8 mouse cellular contexts compared by ENCODE assay signal in genomic region chr11:88583866-88584265, GRCm38 (mm10).
A peak's percentile ranks its signal among the peaks of the same experiment; 100 is the strongest.
DNase-seq lines count a peak whose midpoint lies in the region; ATAC-seq and TF ChIP-seq lines count a peak whose summit lies in the region.
"Had no signal": no experiment of that assay in that cellular context is flagged by ENCODE, and none has a peak within 500 bp of the region (broad histone marks: within the 10 kb centered on the region; RNA-seq: fewer than 3 reads in every experiment).

No protein-coding gene starts in this region.

- no peak overlapping the region for H3K4me3 ChIP-seq in liver, embryonic 11.5 days (ENCODE audit: low read depth, low read length)
- no peak overlapping the region for H3K4me3 ChIP-seq in liver, embryonic 12.5 days
- H3K4me3 ChIP-seq in embryonic fibroblast, embryonic 13.5 days (ENCODE audit: insufficient read depth, low read length) = no peak overlapping the region
- no peak overlapping the region for H3K4me3 ChIP-seq in intestine, embryonic 15.5 days (replicated peaks)
- no peak overlapping the region for H3K4me3 ChIP-seq in olfactory bulb, adult 2 months (ENCODE audit: insufficient read depth, low read depth, low read length)

- 0 out of 2 replicates have a peak overlapping the region, but pooled peaks have one; percentile 13 for H3K27ac ChIP-seq in liver, embryonic 11.5 days (ENCODE audit: low read depth, low read length)
- no peak overlapping the region for H3K27ac ChIP-seq in liver, embryonic 12.5 days
- 0 out of 2 replicates have a peak overlapping the region, but pooled peaks have one; percentile 3 for H3K27ac ChIP-seq in embryonic fibroblast, embryonic 13.5 days (ENCODE audit: insufficient read depth, low read length)
- H3K27ac ChIP-seq in intestine, embryonic 15.5 days = peak overlapping the region; percentile 77
- H3K27ac ChIP-seq in olfactory bulb, adult 2 months (ENCODE audit: insufficient read depth, low read depth, low read length) = peak overlapping the region; percentile 52

- H3K9ac ChIP-seq in liver, embryonic 11.5 days (ENCODE audit: low read depth, low read length) = no peak overlapping the region
- H3K9ac ChIP-seq in liver, embryonic 12.5 days = no peak overlapping the region
- H3K9ac ChIP-seq in intestine, embryonic 15.5 days = no peak overlapping the region

- no peak for TF ChIP-seq POLR2A in embryonic fibroblast, embryonic 13.5 days (IDR thresholded peaks at IDR 0.05; ENCODE audit: low read depth, low read length)
- TF ChIP-seq POLR2A in olfactory bulb, adult 2 months (IDR thresholded peaks at IDR 0.05; ENCODE audit: insufficient read depth, low read depth, low read length) = no peak

- no peak overlapping the region for H3K4me2 ChIP-seq in liver, embryonic 11.5 days
- H3K4me2 ChIP-seq in liver, embryonic 12.5 days = no peak overlapping the region
- no peak overlapping the region for H3K4me2 ChIP-seq in intestine, embryonic 15.5 days (replicated peaks)

- H3K36me3 ChIP-seq in liver, embryonic 11.5 days (ENCODE audit: control insufficient read depth, insufficient read depth, low read length) = no peaks in the 10 kb centered on the region
- H3K36me3 ChIP-seq in liver, embryonic 12.5 days = peaks cover 9% of the 10 kb centered on the region; the same call in 1 of the 2 replicates
- H3K36me3 ChIP-seq in intestine, embryonic 15.5 days = no peaks in the 10 kb centered on the region

- DNase-seq in liver, embryonic 11.5 days (ENCODE audit: low spot score) = no peak
- DNase-seq in cerebellum, postnatal 14 days = no peak
- no peak for DNase-seq in layer of hippocampus, adult 9-10 months (ENCODE audit: low spot score)
- DNase-seq: lung, adult 18-20 months had no signal

- H3K27me3 ChIP-seq in liver, embryonic 11.5 days (replicated peaks; ENCODE audit: control insufficient read depth, insufficient read depth, low read length) = no peaks in the 10 kb centered on the region
- H3K27me3 ChIP-seq in liver, embryonic 12.5 days (replicated peaks) = no peaks in the 10 kb centered on the region
- no peaks in the 10 kb centered on the region for H3K27me3 ChIP-seq in intestine, embryonic 15.5 days (replicated peaks)

- peaks cover 35% of the 10 kb centered on the region for H3K4me1 ChIP-seq in liver, embryonic 11.5 days (replicated peaks; ENCODE audit: control insufficient read depth, insufficient read depth, low read length)
- peaks cover 44% of the 10 kb centered on the region for H3K4me1 ChIP-seq in liver, embryonic 12.5 days
- peaks cover 15% of the 10 kb centered on the region for H3K4me1 ChIP-seq in embryonic fibroblast, embryonic 13.5 days (ENCODE audit: control insufficient read depth, insufficient read depth, low read length)
- peaks cover 50% of the 10 kb centered on the region for H3K4me1 ChIP-seq in intestine, embryonic 15.5 days (replicated peaks)
- H3K4me1 ChIP-seq in olfactory bulb, adult 2 months (ENCODE audit: control insufficient read depth, insufficient read depth, low read length) = peaks cover 39% of the 10 kb centered on the region

- H3K9me3 ChIP-seq in liver, embryonic 11.5 days (ENCODE audit: control insufficient read depth, low read length) = no peaks in the 10 kb centered on the region
- no peaks in the 10 kb centered on the region for H3K9me3 ChIP-seq in liver, embryonic 12.5 days (replicated peaks)
- no peaks in the 10 kb centered on the region for H3K9me3 ChIP-seq in intestine, embryonic 15.5 days

- no peak for ATAC-seq in liver, embryonic 11.5 days (replicated peaks; ENCODE audit: low FRiP score)
- ATAC-seq in liver, embryonic 12.5 days = no peak
- no peak; the same call in 1 of the 2 replicates for ATAC-seq in intestine, embryonic 15.5 days

- WGBS in liver, embryonic 11.5 days = 51% methylated on average over 6 of the region's 6 CpGs
- 52% methylated on average over 6 of the region's 6 CpGs for WGBS in liver, embryonic 12.5 days (ENCODE audit: insufficient replicate concordance)
- WGBS in intestine, embryonic 15.5 days = 24% methylated on average over 6 of the region's 6 CpGs
- 53% methylated on average over 6 of the region's 6 CpGs for WGBS in olfactory bulb, adult 2 months

- no peak for TF ChIP-seq CTCF in embryonic fibroblast, embryonic 13.5 days (IDR thresholded peaks at IDR 0.05; ENCODE audit: borderline replicate concordance, insufficient read depth, low read length)
- TF ChIP-seq CTCF in olfactory bulb, adult 2 months (IDR thresholded peaks at IDR 0.05; ENCODE audit: insufficient read depth, low read depth, low read length) = no peak
